Mouse (Mus musculus): ENCODE results near the gene Zdhhc7.
A peak's percentile ranks its signal among the peaks of the same experiment; 100 is the strongest.

Zdhhc7 gene

GRCm38 (mm10) chr8:120067936-120068668, 33.2 kb downstream of the Zdhhc7 start:
- no peak for DNase-seq (ENCODE audit: low spot score)

GRCm38 (mm10) chr8:120066226-120066625, 35.1 kb downstream of the Zdhhc7 start:
- no peak for DNase-seq (ENCODE audit: low spot score)

- DNase-seq (ENCODE audit: low spot score), result no peak
Measured at GRCm38 (mm10) chr8:120065611-120066010, 35.7 kb downstream of the Zdhhc7 start.

GRCm38 (mm10) chr8:120063326-120063725, 38.0 kb downstream of the Zdhhc7 start:
- no peak for DNase-seq (ENCODE audit: low spot score)

GRCm38 (mm10) chr8:120062742-120063141, 38.5 kb downstream of the Zdhhc7 start:
- no peak for DNase-seq (ENCODE audit: low spot score)

- DNase-seq (ENCODE audit: low spot score), result no peak
Measured at GRCm38 (mm10) chr8:120057078-120057477, 44.2 kb downstream of the Zdhhc7 start.

- no peak for DNase-seq (ENCODE audit: low spot score)
Measured at GRCm38 (mm10) chr8:120054833-120055232, 46.4 kb downstream of the Zdhhc7 start.

GRCm38 (mm10) chr8:120052318-120052717, 49.0 kb downstream of the Zdhhc7 start:
- no peak for DNase-seq (ENCODE audit: low spot score)

- no peak for DNase-seq (ENCODE audit: low spot score)
Measured at GRCm38 (mm10) chr8:120051908-120052307, 49.4 kb downstream of the Zdhhc7 start.

- peak; percentile 44 for DNase-seq (ENCODE audit: low spot score)
Measured at GRCm38 (mm10) chr8:120051006-120051405, 50.3 kb downstream of the Zdhhc7 start.

- no peak for DNase-seq (ENCODE audit: low spot score)
Measured at GRCm38 (mm10) chr8:120050376-120050775, 50.9 kb downstream of the Zdhhc7 start.

- DNase-seq (ENCODE audit: low spot score), result no peak
Measured at GRCm38 (mm10) chr8:120049949-120050348, 51.3 kb downstream of the Zdhhc7 start.

GRCm38 (mm10) chr8:120046258-120047020, 54.8 kb downstream of the Zdhhc7 start:
- DNase-seq (ENCODE audit: low spot score), result no peak

- no peak for DNase-seq (ENCODE audit: low spot score)
Measured at GRCm38 (mm10) chr8:120045471-120045870, 55.8 kb downstream of the Zdhhc7 start.

- no peak for DNase-seq (ENCODE audit: low spot score)
Measured at GRCm38 (mm10) chr8:120044907-120045306, 56.4 kb downstream of the Zdhhc7 start.

GRCm38 (mm10) chr8:120042542-120043312, 58.6 kb downstream of the Zdhhc7 start:
- DNase-seq (ENCODE audit: low spot score), result no peak

- DNase-seq (ENCODE audit: low spot score), result no peak
Measured at GRCm38 (mm10) chr8:120040861-120041260, 60.4 kb downstream of the Zdhhc7 start.

GRCm38 (mm10) chr8:120039313-120039919, 61.9 kb downstream of the Zdhhc7 start:
- DNase-seq (ENCODE audit: low spot score), result no peak

- DNase-seq (ENCODE audit: low spot score), result no peak
Measured at GRCm38 (mm10) chr8:120038741-120039140, 62.5 kb downstream of the Zdhhc7 start.

- DNase-seq (ENCODE audit: low spot score), result no peak
Measured at GRCm38 (mm10) chr8:120037611-120038010, 63.7 kb downstream of the Zdhhc7 start.

GRCm38 (mm10) chr8:120037199-120037598, 64.1 kb downstream of the Zdhhc7 start:
- no peak for DNase-seq (ENCODE audit: low spot score)

GRCm38 (mm10) chr8:120036578-120036977, 64.7 kb downstream of the Zdhhc7 start:
- no peak for DNase-seq (ENCODE audit: low spot score)

Measured in retina, embryonic 14.5 days (tissue).